Mouse (Mus musculus): ENCODE data around the gene Pcsk6.

DNA sequence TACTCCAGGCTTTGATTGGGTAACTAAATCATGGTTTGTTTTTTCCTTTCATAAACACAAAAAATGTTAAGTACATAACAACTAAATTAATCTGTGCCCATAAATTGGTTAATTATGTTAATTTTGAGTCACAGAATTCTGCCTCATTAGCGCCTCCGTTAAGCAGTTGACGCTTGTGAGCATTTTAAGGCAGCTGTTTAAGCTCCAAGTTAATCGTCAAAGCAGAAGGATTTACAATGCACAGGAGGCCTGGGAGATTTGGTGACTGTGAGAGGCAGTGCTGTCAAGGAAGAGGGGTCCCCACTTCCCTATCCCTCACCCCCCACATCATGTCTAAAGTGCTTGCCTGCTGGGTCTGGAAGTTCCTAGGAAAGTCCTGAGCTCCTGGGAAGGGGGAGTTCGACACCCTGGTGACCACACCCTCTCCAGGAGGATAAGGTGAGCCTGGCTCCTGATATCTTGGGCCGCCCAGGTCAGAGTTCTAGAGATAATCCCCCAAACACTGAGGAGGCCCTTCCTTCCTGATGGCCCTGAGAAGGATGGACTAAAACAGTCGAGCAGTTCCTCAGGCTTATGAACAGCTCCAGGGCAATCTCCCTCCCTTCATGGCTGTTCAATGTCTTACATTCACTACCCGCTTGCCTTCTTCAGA, 83.9 kb downstream of the Pcsk6 start:
- TF ChIP-seq EP300 (IDR thresholded peaks at IDR 0.05; ENCODE audit: low read depth) (no peak), CTCF (IDR thresholded peaks at IDR 0.05; ENCODE audit: low read depth) (no peak)

Measured in liver, embryonic 14.5 days (tissue).